Mouse (Mus musculus): Measurements from ENCODE around the gene Pink1.

DNA sequence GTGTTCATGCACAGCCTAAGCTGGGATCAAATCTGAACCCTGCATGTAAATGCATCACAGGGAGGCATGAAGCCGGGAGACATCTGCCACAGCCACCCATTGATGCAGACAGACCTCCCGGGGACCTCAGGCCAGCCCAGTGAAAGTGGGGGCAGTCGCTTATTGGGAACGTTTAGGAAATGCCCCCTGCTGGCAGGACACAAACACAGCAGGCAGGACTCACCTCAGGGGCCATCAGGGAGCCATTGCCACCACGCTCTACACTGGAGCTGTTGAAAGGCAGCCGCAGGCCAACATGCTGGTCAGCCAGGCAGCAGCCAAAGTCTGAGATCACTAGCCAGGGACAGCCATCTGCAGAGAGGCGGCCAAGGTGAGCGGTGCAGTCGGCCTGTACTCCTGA lies 10.3 kb downstream of the Pink1 start:
- TF ChIP-seq CTCF (IDR thresholded peaks at IDR 0.05; ENCODE audit: borderline replicate concordance, control insufficient read depth, extremely low read depth, insufficient read depth, low read length, poor library complexity) (peak; percentile 75), POLR2A (IDR thresholded peaks at IDR 0.05; ENCODE audit: control insufficient read depth, extremely low read depth, insufficient read depth, low read length, poor library complexity) (no peak)
